Mouse (Mus musculus): ENCODE results near the gene Nrip3.

The Nrip3 gene

GRCm38 (mm10) chr7:109781470-109782203, at the start of gene Nrip3:
Gene Nrip3, minus strand, starts transcription at chr7:109782025.
- peak; percentile 76 for DNase-seq

GRCm38 (mm10) chr7:109831376-109831775, 49.6 kb upstream of the Nrip3 start:
- no peak for DNase-seq

- DNase-seq, result no peak
Measured at GRCm38 (mm10) chr7:109826911-109827310, 45.1 kb upstream of the Nrip3 start.

GRCm38 (mm10) chr7:109825293-109825692, 43.5 kb upstream of the Nrip3 start:
- DNase-seq, result no peak

DNA sequence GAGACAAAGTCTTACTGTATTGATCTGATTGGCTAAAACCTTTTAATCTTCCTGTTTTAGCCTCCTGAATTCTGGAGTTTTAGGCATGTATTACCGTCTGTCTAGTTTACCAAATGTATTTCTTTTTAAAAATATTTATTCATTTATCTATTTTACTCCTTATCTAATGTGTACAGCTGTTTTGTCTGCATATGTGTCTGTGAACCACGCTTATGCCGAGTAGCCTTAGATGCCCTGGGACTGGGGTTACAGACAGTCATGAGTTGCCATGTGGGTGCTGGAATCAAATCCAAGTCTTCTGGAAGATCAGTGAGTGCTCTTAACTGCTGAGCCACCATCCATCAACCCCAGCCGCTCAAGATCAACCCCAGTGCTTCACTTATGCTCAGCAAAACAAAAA, 36.8 kb upstream of the Nrip3 start:
- no peak for DNase-seq

DNA sequence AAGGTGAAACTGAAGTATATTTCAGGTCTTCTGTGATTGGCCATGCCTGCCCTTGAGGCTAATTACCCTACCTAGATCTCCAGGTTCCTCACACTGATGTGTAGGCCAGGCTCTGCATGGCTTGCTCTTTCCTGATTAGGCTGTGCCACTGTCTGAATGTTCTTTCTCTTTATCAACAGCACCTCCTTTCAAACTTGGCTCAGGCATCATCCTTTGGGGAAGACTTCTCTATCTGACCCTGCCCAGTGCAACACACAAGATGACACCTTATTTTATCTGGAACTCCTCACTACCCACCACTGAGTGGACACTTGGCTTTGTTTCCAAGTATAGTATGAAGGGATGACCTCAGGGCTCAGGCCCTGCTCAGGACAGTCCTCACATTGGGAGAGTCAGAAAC, 36.1 kb upstream of the Nrip3 start:
- no peak for DNase-seq

- no peak for DNase-seq
Measured at GRCm38 (mm10) chr7:109813330-109814140, 31.7 kb upstream of the Nrip3 start.

GRCm38 (mm10) chr7:109807616-109808485, 26.0 kb upstream of the Nrip3 start:
- no peak for DNase-seq

GRCm38 (mm10) chr7:109804843-109805242, 23.0 kb upstream of the Nrip3 start:
- DNase-seq, result peak; percentile 36

GRCm38 (mm10) chr7:109804355-109804754, 22.5 kb upstream of the Nrip3 start:
- no peak for DNase-seq

DNA sequence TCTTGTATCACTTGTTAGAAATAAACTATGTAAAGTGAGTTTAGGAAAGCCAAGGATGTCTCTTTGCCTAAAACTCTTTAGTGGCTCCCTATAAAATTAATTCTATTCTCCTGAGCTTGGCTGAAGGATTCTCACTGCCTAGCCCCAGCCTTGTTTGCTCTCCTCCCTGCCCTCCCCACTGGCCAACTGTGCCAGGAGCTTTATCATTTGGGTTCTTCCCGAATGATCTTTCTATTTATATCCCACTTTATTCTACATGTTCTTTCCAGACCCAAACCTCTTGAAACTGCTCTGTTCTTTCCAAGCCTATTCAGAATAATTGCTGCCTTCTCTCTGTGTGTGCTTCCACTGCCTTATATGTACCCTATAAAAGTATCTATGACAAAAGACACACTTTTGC, 21.7 kb upstream of the Nrip3 start:
- no peak for DNase-seq

DNA sequence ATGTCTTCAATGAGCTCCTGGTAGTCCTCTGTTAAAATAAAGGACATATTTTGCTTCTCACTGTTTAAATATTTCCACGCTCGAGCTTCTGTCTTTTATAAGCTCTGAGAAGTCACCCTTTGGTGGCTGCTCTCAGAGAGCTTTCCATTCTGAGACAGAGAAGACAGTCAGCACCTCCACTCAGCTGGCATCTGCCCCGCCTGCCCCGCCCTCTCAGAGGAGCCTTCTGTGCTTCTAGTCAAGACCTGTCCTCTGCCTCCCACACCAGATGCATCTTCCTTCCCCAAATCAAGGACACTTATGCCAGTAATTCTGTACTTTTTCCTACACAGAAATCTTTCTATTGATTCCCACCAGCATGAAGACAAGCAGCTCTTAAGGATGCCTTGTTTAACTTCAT, 18.8 kb upstream of the Nrip3 start:
- no peak for DNase-seq

- DNase-seq, result no peak
Measured at GRCm38 (mm10) chr7:109799168-109799567, 17.3 kb upstream of the Nrip3 start.

DNA sequence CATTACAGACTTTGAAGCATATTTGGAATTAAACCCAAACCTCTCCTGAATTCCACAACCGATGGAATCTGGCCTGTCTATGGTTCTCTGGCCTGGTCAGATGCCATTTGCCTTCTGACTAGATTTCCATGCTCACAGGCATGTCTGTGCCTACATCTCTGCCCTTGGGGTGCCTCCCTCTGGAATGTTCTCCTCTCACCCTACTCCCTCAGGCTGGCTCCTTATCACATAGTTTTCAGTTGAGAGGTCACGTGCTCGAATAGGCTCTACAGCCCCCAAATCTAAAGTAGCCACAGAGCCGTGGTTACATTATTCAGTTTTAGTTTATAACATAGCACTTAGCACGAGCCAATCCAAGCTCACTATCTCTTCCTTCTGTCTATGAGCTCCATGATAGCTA, 13.7 kb upstream of the Nrip3 start:
- no peak for DNase-seq

DNA sequence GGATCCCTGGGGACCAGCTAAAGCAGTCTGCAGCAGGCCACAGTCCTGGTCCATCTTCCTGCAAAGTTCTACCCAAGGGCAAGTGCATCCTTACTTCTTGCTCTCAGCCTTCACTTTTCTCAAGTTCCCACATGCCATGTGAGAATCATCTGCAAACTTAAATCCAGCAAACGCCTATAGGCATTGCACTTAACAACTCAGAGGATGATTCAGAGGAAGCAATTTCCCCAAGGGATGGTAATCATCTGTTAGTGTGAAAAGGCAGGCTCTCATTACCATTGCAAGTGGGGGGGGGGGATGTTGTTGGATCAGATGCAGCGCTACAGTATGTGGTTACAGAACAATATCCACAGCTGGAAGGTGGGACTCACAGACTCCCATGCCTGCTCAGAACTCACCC, 12.7 kb upstream of the Nrip3 start:
- no peak for DNase-seq

- peak; percentile 56 for DNase-seq
Measured at GRCm38 (mm10) chr7:109792759-109793158, 10.9 kb upstream of the Nrip3 start.

- no peak for DNase-seq
Measured at GRCm38 (mm10) chr7:109790818-109791217, 9.0 kb upstream of the Nrip3 start.

DNA sequence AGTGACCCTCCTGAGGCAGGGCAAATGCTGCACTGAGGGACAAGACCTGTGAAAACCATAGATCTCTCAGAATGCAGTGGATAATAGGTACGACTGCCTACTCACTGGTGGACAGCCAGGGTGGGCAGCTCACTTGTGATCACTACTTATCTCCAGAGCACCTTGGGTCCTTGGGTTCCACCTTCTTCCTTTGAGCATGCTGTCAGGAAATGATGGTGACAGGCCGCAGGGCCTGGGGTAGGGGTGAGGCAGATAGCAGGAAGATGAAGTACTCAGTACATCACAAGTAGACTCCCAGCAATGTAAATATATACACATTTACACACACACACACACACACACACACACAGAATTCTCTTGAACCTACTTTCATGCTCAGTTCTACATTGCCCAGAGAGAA, 6.0 kb upstream of the Nrip3 start:
- DNase-seq, result no peak

- no peak for DNase-seq
Measured at GRCm38 (mm10) chr7:109783281-109783680, 1.5 kb upstream of the Nrip3 start.

- DNase-seq, result no peak
Measured at GRCm38 (mm10) chr7:109781087-109781469, 747 bp downstream of the Nrip3 start.

DNA sequence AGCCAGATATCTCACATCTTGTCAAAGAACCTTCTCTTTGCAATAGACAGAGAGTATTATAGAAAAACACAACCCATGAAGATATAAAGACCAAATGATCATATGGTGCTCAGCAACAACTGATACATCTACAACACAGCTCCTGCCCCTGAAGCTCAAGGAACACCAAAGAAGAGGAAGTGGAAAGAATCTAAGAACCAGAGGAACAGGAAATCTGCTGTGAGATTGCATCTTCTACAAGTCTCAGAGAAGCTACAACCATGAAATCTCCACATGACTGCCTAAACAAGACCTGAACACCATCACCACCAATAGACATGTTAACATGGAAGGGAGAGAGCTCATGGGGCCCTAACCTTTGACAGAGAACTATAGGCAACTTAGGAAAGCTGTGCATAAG, 9.6 kb downstream of the Nrip3 start:
- no peak for DNase-seq

DNA sequence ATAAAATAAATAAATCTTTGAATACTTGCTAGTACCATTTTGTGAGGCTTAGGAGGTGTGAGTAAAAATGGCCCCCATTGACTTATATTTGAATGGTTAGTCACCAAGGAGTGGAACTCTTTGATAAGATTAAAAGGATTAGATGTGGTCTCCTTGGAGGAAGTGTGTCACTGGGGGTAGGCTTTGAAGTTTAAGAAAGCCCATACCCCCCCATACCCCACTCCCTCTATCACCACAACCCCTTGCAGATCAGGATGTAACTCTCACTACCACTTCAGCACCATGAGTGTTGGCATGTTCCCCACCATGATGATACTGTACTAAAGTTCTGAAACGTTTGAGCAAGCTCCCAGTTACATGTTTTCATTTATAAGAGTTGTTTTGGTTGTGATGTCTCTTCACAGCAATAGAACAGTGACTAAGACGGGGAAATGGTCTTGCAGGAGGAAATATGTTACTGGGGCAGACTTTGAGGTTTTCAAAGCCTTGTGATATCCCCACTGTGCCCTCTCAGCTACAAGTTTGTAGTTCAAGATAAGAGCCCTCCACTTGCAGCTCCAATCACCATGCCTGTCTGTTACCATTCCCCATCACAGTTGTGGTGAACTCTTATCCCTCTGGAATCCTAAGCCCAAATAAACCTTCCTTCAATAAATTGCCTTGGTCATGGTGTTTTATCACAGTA, 13.0 kb downstream of the Nrip3 start:
- DNase-seq, result no peak
